Mouse (Mus musculus): ENCODE data around the gene Adgb. TPM values are rescaled to one million over a fixed set of nuclear protein-coding genes. Genes with fewer than 3 reads are reported as not detected.

Gene Adgb
- polyA plus RNA-seq, 2 experiments: 0.12 to 0.47 TPM

DNA sequence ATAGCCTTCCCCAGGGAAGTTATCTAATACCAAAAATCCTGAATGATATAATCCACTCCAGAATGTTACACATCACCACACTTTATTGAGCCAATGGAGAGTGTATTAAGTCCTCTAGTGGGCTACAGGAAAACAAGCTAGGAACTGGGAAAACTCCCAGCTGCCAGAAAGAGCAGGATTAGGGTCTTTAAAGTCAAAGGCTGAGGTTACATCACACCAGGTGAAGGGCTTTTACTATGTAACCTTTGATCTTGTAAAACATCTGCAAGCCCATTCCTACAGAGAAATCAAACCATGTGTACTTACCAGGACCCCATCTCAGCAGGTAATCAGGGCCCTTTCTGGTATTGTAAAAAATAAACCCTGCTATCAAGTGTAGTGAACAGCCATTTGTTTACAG is 28.6 kb downstream of the Adgb start:
- DNase-seq (ENCODE audit: low spot score): no peak
- Histone ChIP-seq H3K36me3 (ENCODE audit: control insufficient read depth, insufficient read depth, low read length) (no peaks in the 10 kb centered on the region), H3K4me1 (ENCODE audit: control insufficient read depth, insufficient read depth, low read length) (no peaks in the 10 kb centered on the region), H3K27me3 (ENCODE audit: control insufficient read depth, insufficient read depth, low read length) (no peaks in the 10 kb centered on the region), H3K27ac (replicated peaks; ENCODE audit: low read depth, low read length) (no peak overlapping the region), H3K9ac (ENCODE audit: low read depth, low read length, severe bottlenecking) (no peak overlapping the region), H3K4me2 (replicated peaks; ENCODE audit: low read depth, low read length, severe bottlenecking) (no peak overlapping the region), H3K4me3 (replicated peaks; ENCODE audit: low read length) (no peak overlapping the region), H3K9me3 (ENCODE audit: control insufficient read depth, low read length) (no peaks in the 10 kb centered on the region)
- peak; percentile 15; the same call in 1 of the 2 replicates for ATAC-seq (ENCODE audit: low FRiP score, low read depth)
- no peak for TF ChIP-seq POLR2A (IDR thresholded peaks at IDR 0.05; ENCODE audit: borderline replicate concordance, extremely low read depth, insufficient read depth, insufficient read length)

DNA sequence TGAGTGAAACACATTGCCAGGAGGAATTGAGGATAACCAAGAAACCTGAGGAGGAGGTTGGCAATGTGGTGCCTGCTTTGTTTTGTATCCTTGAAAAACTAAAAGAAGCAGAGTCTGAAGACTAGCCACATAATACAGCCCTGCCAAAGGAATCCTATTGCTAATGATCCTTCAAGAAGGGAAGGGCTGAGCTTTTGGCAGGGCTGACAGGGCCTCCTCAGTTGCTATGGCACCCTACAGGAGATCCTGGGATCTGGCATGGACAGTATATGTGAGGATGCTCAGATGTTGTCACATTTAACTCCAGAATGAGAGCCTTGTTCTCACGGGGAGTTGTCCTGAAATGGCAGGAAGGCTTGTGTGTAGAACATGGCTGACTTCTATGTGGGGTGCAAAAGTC is 37.1 kb downstream of the Adgb start:
- Histone ChIP-seq H3K9me3 (ENCODE audit: control insufficient read depth, low read length) (no peaks in the 10 kb centered on the region), H3K36me3 (ENCODE audit: control insufficient read depth, insufficient read depth, low read length) (no peaks in the 10 kb centered on the region), H3K4me2 (replicated peaks; ENCODE audit: low read depth, low read length, severe bottlenecking) (no peak overlapping the region), H3K9ac (ENCODE audit: low read depth, low read length, severe bottlenecking) (no peak overlapping the region), H3K27me3 (ENCODE audit: control insufficient read depth, insufficient read depth, low read length) (no peaks in the 10 kb centered on the region), H3K4me3 (replicated peaks; ENCODE audit: low read length) (no peak overlapping the region), H3K27ac (replicated peaks; ENCODE audit: low read depth, low read length) (no peak overlapping the region), H3K4me1 (ENCODE audit: control insufficient read depth, insufficient read depth, low read length) (no peaks in the 10 kb centered on the region)
- DNase-seq (ENCODE audit: low spot score) (no peak), ATAC-seq (ENCODE audit: low FRiP score, low read depth) (no peak)
- TF ChIP-seq POLR2A (IDR thresholded peaks at IDR 0.05; ENCODE audit: borderline replicate concordance, extremely low read depth, insufficient read depth, insufficient read length): no peak
- WGBS: 87% methylated on average over 1 of the region's 1 CpGs

DNA sequence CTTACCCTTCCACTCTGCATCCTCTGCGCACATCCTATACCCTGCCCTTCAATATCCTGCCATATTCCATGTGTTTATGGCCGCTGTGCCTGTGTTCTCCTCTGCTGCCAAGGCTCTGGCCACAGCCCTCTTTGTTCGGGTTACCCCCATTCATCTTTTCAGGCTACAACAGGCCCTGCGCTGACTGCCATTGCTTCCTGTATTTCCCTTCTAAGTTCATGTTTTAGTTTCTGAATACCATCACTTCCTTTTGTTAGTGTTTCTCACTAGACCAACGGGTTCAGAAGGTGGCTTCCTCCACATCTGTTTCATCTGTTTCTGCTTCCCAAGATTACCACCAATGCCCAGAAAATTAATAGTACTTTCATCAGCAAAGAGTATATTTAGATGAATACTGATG is 42.5 kb downstream of the Adgb start:
- H3K9me3 ChIP-seq (ENCODE audit: control insufficient read depth, low read length): no peaks in the 10 kb centered on the region
- H3K27ac ChIP-seq (replicated peaks; ENCODE audit: low read depth, low read length): no peak overlapping the region
- no peak for ATAC-seq (ENCODE audit: low FRiP score, low read depth)
- H3K27me3 ChIP-seq (ENCODE audit: control insufficient read depth, insufficient read depth, low read length): no peaks in the 10 kb centered on the region
- no peak overlapping the region for H3K4me2 ChIP-seq (replicated peaks; ENCODE audit: low read depth, low read length, severe bottlenecking)
- no peaks in the 10 kb centered on the region for H3K36me3 ChIP-seq (ENCODE audit: control insufficient read depth, insufficient read depth, low read length)
- no peaks in the 10 kb centered on the region for H3K4me1 ChIP-seq (ENCODE audit: control insufficient read depth, insufficient read depth, low read length)
- TF ChIP-seq POLR2A (IDR thresholded peaks at IDR 0.05; ENCODE audit: borderline replicate concordance, extremely low read depth, insufficient read depth, insufficient read length): no peak
- H3K9ac ChIP-seq (ENCODE audit: low read depth, low read length, severe bottlenecking): no peak overlapping the region
- 75% methylated on average over 5 of the region's 5 CpGs for WGBS
- no peak for DNase-seq (ENCODE audit: low spot score)
- no peak overlapping the region for H3K4me3 ChIP-seq (replicated peaks; ENCODE audit: low read length)

DNA sequence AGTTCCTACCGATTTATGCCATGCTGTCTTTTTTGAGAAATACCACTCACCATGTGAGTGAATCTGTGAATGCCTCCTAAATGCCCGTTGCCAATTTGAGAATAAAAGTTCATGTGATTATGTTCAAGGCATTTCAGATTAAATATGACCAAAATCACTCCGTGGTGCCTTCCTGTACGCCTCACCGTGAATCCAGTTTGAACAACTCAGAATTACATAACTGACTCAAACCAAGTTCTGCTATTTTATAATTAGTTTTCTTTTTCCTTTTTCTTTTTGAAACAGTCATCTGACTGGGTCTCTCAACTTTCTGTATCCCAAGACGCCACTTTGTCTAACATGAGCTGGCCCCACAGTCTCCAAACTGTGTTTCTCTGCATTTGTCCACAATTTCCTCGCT is 43.1 kb downstream of the Adgb start:
- Histone ChIP-seq H3K36me3 (ENCODE audit: control insufficient read depth, insufficient read depth, low read length) (no peaks in the 10 kb centered on the region), H3K27me3 (ENCODE audit: control insufficient read depth, insufficient read depth, low read length) (no peaks in the 10 kb centered on the region), H3K4me1 (ENCODE audit: control insufficient read depth, insufficient read depth, low read length) (no peaks in the 10 kb centered on the region), H3K4me3 (replicated peaks; ENCODE audit: low read length) (no peak overlapping the region), H3K4me2 (replicated peaks; ENCODE audit: low read depth, low read length, severe bottlenecking) (no peak overlapping the region), H3K9me3 (ENCODE audit: control insufficient read depth, low read length) (no peaks in the 10 kb centered on the region), H3K9ac (ENCODE audit: low read depth, low read length, severe bottlenecking) (no peak overlapping the region), H3K27ac (replicated peaks; ENCODE audit: low read depth, low read length) (no peak overlapping the region)
- ATAC-seq (ENCODE audit: low FRiP score, low read depth) (no peak), DNase-seq (ENCODE audit: low spot score) (no peak)
- WGBS: 87% methylated on average over 7 of the region's 7 CpGs
- TF ChIP-seq POLR2A (IDR thresholded peaks at IDR 0.05; ENCODE audit: borderline replicate concordance, extremely low read depth, insufficient read depth, insufficient read length): no peak

DNA sequence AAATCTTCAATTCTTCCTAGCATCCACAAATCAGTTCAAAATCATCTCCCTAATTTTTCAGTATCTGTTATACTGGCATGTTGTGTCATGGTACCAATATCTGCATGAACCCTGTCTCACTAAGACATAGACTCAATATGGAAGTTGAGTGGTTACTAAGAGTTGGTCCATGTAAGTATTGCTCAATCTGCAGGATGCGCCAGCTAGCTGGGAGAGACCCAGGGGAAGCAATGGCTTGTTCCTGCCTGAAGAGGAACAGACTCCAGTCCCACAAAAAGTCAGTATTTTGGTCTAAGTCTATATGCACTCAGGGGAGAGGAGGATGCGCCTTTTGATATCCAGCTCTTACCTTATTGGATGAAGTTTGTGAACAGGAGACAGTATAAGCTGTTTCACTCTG is 47.7 kb downstream of the Adgb start:
- ATAC-seq (ENCODE audit: low FRiP score, low read depth) (no peak), DNase-seq (ENCODE audit: low spot score) (no peak)
- H3K9ac ChIP-seq (ENCODE audit: low read depth, low read length, severe bottlenecking): no peak overlapping the region
- no peaks in the 10 kb centered on the region for H3K9me3 ChIP-seq (ENCODE audit: control insufficient read depth, low read length)
- H3K27ac ChIP-seq (replicated peaks; ENCODE audit: low read depth, low read length): no peak overlapping the region
- no peaks in the 10 kb centered on the region for H3K4me1 ChIP-seq (ENCODE audit: control insufficient read depth, insufficient read depth, low read length)
- 86% methylated on average over 2 of the region's 2 CpGs for WGBS
- TF ChIP-seq POLR2A (IDR thresholded peaks at IDR 0.05; ENCODE audit: borderline replicate concordance, extremely low read depth, insufficient read depth, insufficient read length): no peak
- no peak overlapping the region for H3K4me3 ChIP-seq (replicated peaks; ENCODE audit: low read length)
- H3K36me3 ChIP-seq (ENCODE audit: control insufficient read depth, insufficient read depth, low read length): no peaks in the 10 kb centered on the region
- H3K4me2 ChIP-seq (replicated peaks; ENCODE audit: low read depth, low read length, severe bottlenecking): no peak overlapping the region
- H3K27me3 ChIP-seq (ENCODE audit: control insufficient read depth, insufficient read depth, low read length): no peaks in the 10 kb centered on the region

DNA sequence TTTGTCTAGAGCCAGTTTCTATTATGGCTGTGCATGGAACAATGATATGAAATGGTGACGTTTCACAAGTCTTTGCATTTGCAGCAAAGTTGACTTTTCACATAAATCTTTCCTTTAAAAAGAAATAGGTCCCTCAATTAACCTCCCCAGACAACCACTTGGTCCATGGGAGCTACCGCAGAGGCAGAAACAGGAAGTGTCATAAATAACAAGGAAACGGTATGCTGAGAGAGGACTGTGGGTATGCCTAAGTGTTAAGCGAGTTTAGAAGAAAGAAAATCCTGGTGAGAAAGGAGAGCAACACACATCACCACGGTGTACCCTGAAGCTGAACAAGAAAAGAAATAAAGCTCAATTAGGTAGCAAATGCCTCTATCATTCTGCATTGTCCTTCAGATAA is 61.1 kb downstream of the Adgb start:
- Histone ChIP-seq H3K27ac (replicated peaks; ENCODE audit: low read depth, low read length) (no peak overlapping the region), H3K4me3 (replicated peaks; ENCODE audit: low read length) (no peak overlapping the region), H3K4me1 (ENCODE audit: control insufficient read depth, insufficient read depth, low read length) (no peaks in the 10 kb centered on the region), H3K9me3 (ENCODE audit: control insufficient read depth, low read length) (no peaks in the 10 kb centered on the region), H3K9ac (ENCODE audit: low read depth, low read length, severe bottlenecking) (no peak overlapping the region), H3K36me3 (ENCODE audit: control insufficient read depth, insufficient read depth, low read length) (no peaks in the 10 kb centered on the region), H3K4me2 (replicated peaks; ENCODE audit: low read depth, low read length, severe bottlenecking) (no peak overlapping the region), H3K27me3 (ENCODE audit: control insufficient read depth, insufficient read depth, low read length) (no peaks in the 10 kb centered on the region)
- no peak for TF ChIP-seq POLR2A (IDR thresholded peaks at IDR 0.05; ENCODE audit: borderline replicate concordance, extremely low read depth, insufficient read depth, insufficient read length)
- no peak for DNase-seq (ENCODE audit: low spot score)
- no peak for ATAC-seq (ENCODE audit: low FRiP score, low read depth)
- 43% methylated on average over 5 of the region's 5 CpGs for WGBS
